Mouse (Mus musculus): ENCODE data around the gene Aspscr1. TPM values are rescaled to one million over a fixed set of nuclear protein-coding genes. Genes with fewer than 3 reads are reported as not detected.

Gene Aspscr1
- polyA plus RNA-seq, 2 experiments from 2014 or later: 82.3 to 134 TPM

GRCm38 (mm10) chr11:120684660-120685059 lies 11.9 kb downstream of the Aspscr1 start:
- ATAC-seq: no peak

GRCm38 (mm10) chr11:120686650-120687272 lies 14.0 kb downstream of the Aspscr1 start:
- no peak for ATAC-seq

- no peak for ATAC-seq
Measured at GRCm38 (mm10) chr11:120689365-120689764, 16.6 kb downstream of the Aspscr1 start.

- no peak for ATAC-seq
Measured at GRCm38 (mm10) chr11:120692471-120693011, 19.8 kb downstream of the Aspscr1 start.

GRCm38 (mm10) chr11:120693461-120693860 lies 20.7 kb downstream of the Aspscr1 start:
- no peak for ATAC-seq

- ATAC-seq: no peak
Measured at GRCm38 (mm10) chr11:120695184-120695583, 22.4 kb downstream of the Aspscr1 start.

GRCm38 (mm10) chr11:120695641-120696040 lies 22.9 kb downstream of the Aspscr1 start:
- no peak for ATAC-seq

GRCm38 (mm10) chr11:120696568-120696967 lies 23.8 kb downstream of the Aspscr1 start:
- no peak for ATAC-seq

- no peak for ATAC-seq
Measured at GRCm38 (mm10) chr11:120697741-120698140, 25.0 kb downstream of the Aspscr1 start.

- ATAC-seq: no peak
Measured at GRCm38 (mm10) chr11:120703696-120704454, 31.1 kb downstream of the Aspscr1 start.

- ATAC-seq: no peak
Measured at GRCm38 (mm10) chr11:120704486-120705325, 31.9 kb downstream of the Aspscr1 start.

GRCm38 (mm10) chr11:120706120-120706519 lies 33.3 kb downstream of the Aspscr1 start:
- ATAC-seq: no peak

GRCm38 (mm10) chr11:120707225-120707624 lies 34.5 kb downstream of the Aspscr1 start:
- ATAC-seq: no peak

- ATAC-seq: no peak
Measured at GRCm38 (mm10) chr11:120707969-120708368, 35.2 kb downstream of the Aspscr1 start.

GRCm38 (mm10) chr11:120709551-120709950 lies 36.8 kb downstream of the Aspscr1 start:
- no peak for ATAC-seq

- no peak for ATAC-seq
Measured at GRCm38 (mm10) chr11:120710672-120711071, 37.9 kb downstream of the Aspscr1 start.

GRCm38 (mm10) chr11:120711980-120712604 lies 39.3 kb downstream of the Aspscr1 start:
- ATAC-seq: no peak

- ATAC-seq: peak; percentile 10
Measured at GRCm38 (mm10) chr11:120712771-120713568, 40.2 kb downstream of the Aspscr1 start.

- peak; percentile 99 for ATAC-seq
Measured at GRCm38 (mm10) chr11:120713580-120714518, 41.1 kb downstream of the Aspscr1 start, which contains the start of the genes Cenpx and Lrrc45. Gene Cenpx (minus strand): TSS chr11:120713738. Gene Lrrc45 (plus strand): TSS chr11:120713925.

- ATAC-seq: no peak
Measured at GRCm38 (mm10) chr11:120714546-120714945, 41.8 kb downstream of the Aspscr1 start.

All from CD4-positive, CD25-positive, alpha-beta regulatory T cell, adult 4 months (primary cell).